Mouse (Mus musculus): ENCODE measurements around the gene Ebna1bp2. TPM values are rescaled to one million over a fixed set of nuclear protein-coding genes. Genes with fewer than 3 reads are reported as not detected.

Gene Ebna1bp2
- polyA plus RNA-seq (2015; fragmentation: Nextera tagmentation; extraction: Ambion mirVana): 148 and 163 TPM in 2 replicates

DNA sequence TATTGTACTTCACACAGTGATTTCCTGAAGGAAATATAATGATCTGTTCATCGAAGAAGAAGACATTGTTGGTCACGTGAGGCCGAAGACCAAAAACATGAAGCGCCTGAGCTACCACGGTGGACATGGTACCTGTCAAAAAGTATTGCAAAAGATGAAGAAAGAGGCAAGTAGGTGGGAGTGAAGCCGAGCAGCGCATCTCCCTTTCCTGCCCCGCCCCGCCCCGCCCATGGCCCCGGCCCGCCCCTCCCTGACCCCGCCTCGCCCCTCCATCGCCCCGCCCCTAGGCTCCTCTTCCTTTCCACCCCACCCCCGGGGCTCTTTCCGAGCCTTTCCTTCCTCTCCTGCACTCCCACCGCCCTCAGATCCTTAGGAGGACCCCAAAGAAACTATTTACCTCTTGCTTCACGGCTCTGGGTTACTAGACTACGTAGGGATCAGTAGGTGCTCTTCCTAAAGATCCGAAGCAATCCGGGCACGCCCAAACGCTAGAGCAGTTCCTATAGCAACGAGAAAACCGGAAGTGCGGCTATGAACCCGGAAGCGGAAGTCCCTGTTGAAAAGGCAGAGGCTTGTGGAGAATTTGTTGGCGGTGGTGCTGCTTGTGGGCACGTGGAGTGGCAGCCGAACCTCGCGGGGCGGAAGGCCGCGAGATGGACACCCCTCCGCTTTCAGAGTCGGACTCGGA, at the start of gene Ebna1bp2, which contains the start of gene Cfap57:
TSS of gene Ebna1bp2 (plus strand) at position 521 of the 688 bp plus-strand sequence.
TSS of gene Cfap57 (minus strand) at position 499 of the 688 bp plus-strand sequence.
- Histone ChIP-seq H3K27ac (peak within 1 kb of the TSS; percentile 54; the same call in 1 of the 2 replicates), H3K36me3 (peaks cover 28% of the 10 kb centered on the region), H3K9me3 (replicated peaks) (no peaks in the 10 kb centered on the region), H3K27me3 (no peaks in the 10 kb centered on the region), H3K4me3 (replicated peaks) (peak within 1 kb of the TSS; percentile 84), H3K4me2 (peak within 1 kb of the TSS; percentile 71), H3K4me1 (peaks cover 11% of the 10 kb centered on the region), H3K9ac (peak within 1 kb of the TSS; percentile 65)
- 1% methylated on average over 40 of the region's 41 CpGs for WGBS
- ATAC-seq (replicated peaks; ENCODE audit: low FRiP score): peak; percentile 93

GRCm38 (mm10) chr4:118571441-118571840, 49.2 kb upstream of the Ebna1bp2 start:
- H3K4me3 ChIP-seq (replicated peaks): no peak overlapping the region
- no peaks in the 10 kb centered on the region for H3K36me3 ChIP-seq
- H3K9ac ChIP-seq: no peak overlapping the region
- peaks cover 9% of the 10 kb centered on the region; the same call in 1 of the 2 replicates for H3K27me3 ChIP-seq
- no peaks in the 10 kb centered on the region for H3K4me1 ChIP-seq
- no peaks in the 10 kb centered on the region for H3K9me3 ChIP-seq (replicated peaks)
- WGBS: 83% methylated on average over 15 of the region's 15 CpGs
- ATAC-seq (replicated peaks; ENCODE audit: low FRiP score): no peak
- no peak overlapping the region for H3K27ac ChIP-seq
- no peak overlapping the region for H3K4me2 ChIP-seq

DNA sequence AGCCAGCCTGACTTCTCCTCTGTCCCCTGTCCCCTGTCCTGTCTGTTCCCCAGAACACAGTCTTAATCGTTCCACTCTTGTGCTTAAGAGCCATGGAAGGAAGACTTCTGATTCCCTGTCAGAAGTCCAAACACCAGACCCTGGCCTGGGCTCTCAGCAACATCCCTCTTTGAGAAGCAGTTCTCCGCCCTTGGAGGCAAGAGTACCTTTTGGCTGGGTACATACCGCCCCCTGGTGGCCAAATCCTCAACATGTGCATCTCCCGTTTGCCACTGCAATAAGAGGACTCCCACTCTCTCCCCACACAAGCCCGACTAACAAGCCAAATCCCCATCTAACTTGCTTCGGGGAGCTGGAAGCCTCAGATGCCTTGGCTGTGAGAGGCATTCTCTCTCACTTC, 44.5 kb upstream of the Ebna1bp2 start:
- Histone ChIP-seq H3K27me3 (peaks cover 17% of the 10 kb centered on the region; the same call in 1 of the 2 replicates), H3K4me3 (replicated peaks) (no peak overlapping the region), H3K4me1 (no peaks in the 10 kb centered on the region), H3K27ac (no peak overlapping the region), H3K9me3 (replicated peaks) (no peaks in the 10 kb centered on the region), H3K9ac (no peak overlapping the region), H3K36me3 (no peaks in the 10 kb centered on the region), H3K4me2 (no peak overlapping the region)
- ATAC-seq (replicated peaks; ENCODE audit: low FRiP score): 0 out of 2 replicates have a peak, but pooled peaks have one; percentile 22
- WGBS: 12% methylated on average over 6 of the region's 6 CpGs

DNA sequence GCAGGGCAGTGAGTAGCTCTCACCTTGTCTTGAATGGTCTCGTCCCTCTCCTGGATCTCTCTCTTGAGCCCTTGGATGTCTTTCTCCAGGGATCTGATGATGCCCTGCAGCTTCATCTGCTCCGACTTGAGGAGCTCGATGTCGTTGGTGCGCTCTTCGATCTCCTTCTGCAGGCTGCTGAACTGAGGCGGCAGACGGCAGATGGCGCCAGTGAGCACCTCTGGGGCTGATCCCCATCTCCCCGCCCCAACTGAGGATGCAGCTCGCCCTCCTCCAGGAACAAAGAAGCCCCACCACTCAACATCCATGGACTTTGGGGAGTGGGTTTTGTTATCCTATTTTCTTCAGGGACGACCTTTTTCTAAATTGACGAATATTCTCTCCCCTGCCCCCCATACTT, 41.3 kb upstream of the Ebna1bp2 start:
- Histone ChIP-seq H3K4me3 (replicated peaks) (no peak overlapping the region), H3K27ac (no peak overlapping the region), H3K9me3 (replicated peaks) (0 out of 2 replicates have a peak, but pooled peaks cover under 1% of the 10 kb centered on the region), H3K4me1 (peaks cover 5% of the 10 kb centered on the region; the same call in 1 of the 2 replicates), H3K4me2 (no peak overlapping the region), H3K36me3 (no peaks in the 10 kb centered on the region), H3K9ac (no peak overlapping the region), H3K27me3 (peaks cover 10% of the 10 kb centered on the region; the same call in 1 of the 2 replicates)
- no peak for ATAC-seq (replicated peaks; ENCODE audit: low FRiP score)
- WGBS: 52% methylated on average over 13 of the region's 13 CpGs

- no peak for ATAC-seq (replicated peaks; ENCODE audit: low FRiP score)
- no peak overlapping the region for H3K4me3 ChIP-seq (replicated peaks)
- H3K9ac ChIP-seq: no peak overlapping the region
Observed at GRCm38 (mm10) chr4:118581508-118581907, 39.1 kb upstream of the Ebna1bp2 start.

DNA sequence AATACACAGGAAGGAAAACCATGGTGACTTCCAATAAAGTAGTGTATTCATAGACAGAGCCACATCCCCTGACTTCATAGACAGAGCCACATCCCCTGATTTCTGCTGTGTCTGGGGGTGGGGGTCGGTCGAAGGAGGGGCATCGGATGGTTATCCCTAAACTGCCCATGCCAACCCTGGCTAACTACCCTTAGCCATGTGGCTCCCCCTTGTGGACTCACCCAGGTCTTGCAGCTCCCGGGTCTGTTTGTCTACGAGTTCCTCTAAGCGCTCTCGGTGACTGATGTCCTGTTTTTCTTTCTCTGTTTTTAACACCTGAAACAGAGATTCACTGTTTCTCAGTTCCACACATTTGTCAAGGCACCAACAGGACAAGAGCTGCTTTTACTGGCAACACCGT, 38.0 kb upstream of the Ebna1bp2 start:
- 97% methylated on average over 8 of the region's 8 CpGs for WGBS
- H3K27me3 ChIP-seq: 0 out of 2 replicates have a peak, but pooled peaks cover 3% of the 10 kb centered on the region
- peaks cover 9% of the 10 kb centered on the region; the same call in 1 of the 2 replicates for H3K4me1 ChIP-seq
- H3K4me3 ChIP-seq (replicated peaks): no peak overlapping the region
- no peak for ATAC-seq (replicated peaks; ENCODE audit: low FRiP score)
- H3K27ac ChIP-seq: no peak overlapping the region
- no peaks in the 10 kb centered on the region for H3K36me3 ChIP-seq
- H3K9me3 ChIP-seq (replicated peaks): 0 out of 2 replicates have a peak, but pooled peaks cover 4% of the 10 kb centered on the region
- H3K9ac ChIP-seq: no peak overlapping the region
- H3K4me2 ChIP-seq: no peak overlapping the region

More at GRCm38 (mm10) chr4:118581508-118581907, 39.1 kb upstream of the Ebna1bp2 start:
- Histone ChIP-seq H3K4me2 (no peak overlapping the region), H3K9me3 (replicated peaks) (0 out of 2 replicates have a peak, but pooled peaks cover 4% of the 10 kb centered on the region), H3K36me3 (no peaks in the 10 kb centered on the region), H3K27ac (no peak overlapping the region), H3K4me1 (peaks cover 5% of the 10 kb centered on the region; the same call in 1 of the 2 replicates), H3K27me3 (peaks cover 8% of the 10 kb centered on the region; the same call in 1 of the 2 replicates)
- 38% methylated on average over 11 of the region's 11 CpGs for WGBS

DNA sequence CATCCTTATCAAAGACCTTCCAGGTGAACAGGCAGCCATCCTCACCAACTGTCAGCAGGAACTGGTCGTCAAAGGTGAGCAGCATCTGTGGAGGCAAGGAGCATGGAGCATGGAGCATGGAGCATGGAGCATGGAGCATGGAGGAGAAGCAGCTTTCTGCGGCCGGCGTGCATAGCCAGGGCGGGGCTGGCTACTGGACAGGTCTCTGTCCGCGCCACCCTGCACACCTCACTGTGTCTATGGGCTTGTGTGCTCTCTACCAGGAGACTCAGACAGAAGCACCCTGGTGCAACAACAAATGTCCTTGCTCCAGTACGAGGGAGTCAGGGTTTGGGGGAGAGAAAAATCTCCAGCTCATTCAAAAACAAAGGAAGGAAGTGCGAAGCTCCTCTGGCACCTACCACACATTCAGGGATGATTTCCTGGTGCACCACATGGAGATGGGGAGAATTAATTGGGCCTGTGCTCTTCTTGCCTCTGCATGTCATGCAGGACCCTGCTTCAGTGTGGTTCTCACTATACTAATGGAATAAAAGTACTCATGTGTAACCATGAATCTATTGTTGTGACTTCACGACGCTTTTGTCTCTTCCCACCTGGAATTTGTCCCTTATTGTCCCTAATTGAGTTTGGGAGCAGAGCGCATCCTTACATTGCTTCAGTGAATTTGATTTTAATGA, 31.4 kb upstream of the Ebna1bp2 start:
- Histone ChIP-seq H3K27me3 (0 out of 2 replicates have a peak, but pooled peaks cover 2% of the 10 kb centered on the region), H3K4me1 (peaks cover 10% of the 10 kb centered on the region), H3K4me3 (replicated peaks) (no peak overlapping the region), H3K27ac (no peak overlapping the region), H3K36me3 (no peaks in the 10 kb centered on the region), H3K9me3 (replicated peaks) (0 out of 2 replicates have a peak, but pooled peaks cover 4% of the 10 kb centered on the region), H3K4me2 (no peak overlapping the region), H3K9ac (no peak overlapping the region)
- 62% methylated on average over 12 of the region's 12 CpGs for WGBS
- no peak for ATAC-seq (replicated peaks; ENCODE audit: low FRiP score)

GRCm38 (mm10) chr4:118589733-118590130, 30.9 kb upstream of the Ebna1bp2 start:
- H3K4me3 ChIP-seq (replicated peaks): no peak overlapping the region
- H3K9me3 ChIP-seq (replicated peaks): no peaks in the 10 kb centered on the region
- H3K36me3 ChIP-seq: no peaks in the 10 kb centered on the region
- no peak for ATAC-seq (replicated peaks; ENCODE audit: low FRiP score)
- peaks cover 10% of the 10 kb centered on the region for H3K4me1 ChIP-seq
- H3K4me2 ChIP-seq: no peak overlapping the region
- no peak overlapping the region for H3K9ac ChIP-seq
- H3K27ac ChIP-seq: no peak overlapping the region
- H3K27me3 ChIP-seq: 0 out of 2 replicates have a peak, but pooled peaks cover 2% of the 10 kb centered on the region
- 8% methylated on average over 7 of the region's 7 CpGs for WGBS

DNA sequence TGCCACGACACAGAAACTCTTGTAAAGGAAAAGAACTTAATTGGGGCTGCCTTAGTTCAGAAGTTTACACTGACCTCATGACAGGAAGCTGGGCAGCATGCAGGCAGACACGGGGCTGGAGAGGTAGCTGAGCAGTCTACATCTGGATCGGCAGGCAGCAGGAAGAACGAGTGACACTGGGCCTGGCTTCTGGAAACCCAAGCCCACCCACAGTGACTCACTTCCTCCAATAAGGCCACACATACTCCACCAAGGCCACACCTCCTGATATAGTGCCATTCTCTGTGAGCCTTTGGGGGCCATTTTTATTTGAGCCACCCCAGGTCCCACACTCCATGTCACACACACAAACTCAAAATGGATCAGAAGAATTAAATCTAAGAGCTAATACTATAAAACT, 16.5 kb upstream of the Ebna1bp2 start:
- H3K36me3 ChIP-seq: no peaks in the 10 kb centered on the region
- H3K4me3 ChIP-seq (replicated peaks): no peak overlapping the region
- no peaks in the 10 kb centered on the region for H3K4me1 ChIP-seq
- H3K27ac ChIP-seq: no peak overlapping the region
- ATAC-seq (replicated peaks; ENCODE audit: low FRiP score): no peak
- no peaks in the 10 kb centered on the region for H3K27me3 ChIP-seq
- 46% methylated on average over 4 of the region's 4 CpGs for WGBS
- no peak overlapping the region for H3K9ac ChIP-seq
- no peaks in the 10 kb centered on the region for H3K9me3 ChIP-seq (replicated peaks)
- H3K4me2 ChIP-seq: no peak overlapping the region

DNA sequence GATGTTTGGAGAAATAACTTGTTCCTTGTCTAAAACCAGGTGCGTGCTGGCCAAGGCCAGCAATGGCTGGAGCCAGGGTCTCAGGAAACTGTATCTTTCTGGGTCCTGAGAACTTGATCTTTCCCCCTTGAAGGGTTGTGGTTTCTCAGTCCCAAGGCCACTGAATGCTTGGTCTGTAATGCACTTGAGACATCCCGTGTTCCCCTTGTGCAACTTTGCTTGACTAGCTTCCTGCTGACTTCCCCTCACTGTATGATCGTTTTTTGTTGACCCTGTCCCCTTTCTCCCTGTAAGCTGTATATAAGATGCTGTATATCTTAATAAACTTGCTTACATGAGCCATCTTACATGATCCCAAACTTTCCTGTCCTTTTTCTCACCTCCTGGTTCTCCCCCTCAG, 10.8 kb upstream of the Ebna1bp2 start:
- no peaks in the 10 kb centered on the region for H3K36me3 ChIP-seq
- H3K4me3 ChIP-seq (replicated peaks): no peak overlapping the region
- no peak overlapping the region for H3K27ac ChIP-seq
- 0 out of 2 replicates have a peak, but pooled peaks cover 7% of the 10 kb centered on the region for H3K27me3 ChIP-seq
- no peak for ATAC-seq (replicated peaks; ENCODE audit: low FRiP score)
- H3K9me3 ChIP-seq (replicated peaks): no peaks in the 10 kb centered on the region
- H3K4me2 ChIP-seq: no peak overlapping the region
- 59% methylated on average over 3 of the region's 3 CpGs for WGBS
- H3K9ac ChIP-seq: no peak overlapping the region
- no peaks in the 10 kb centered on the region for H3K4me1 ChIP-seq

DNA sequence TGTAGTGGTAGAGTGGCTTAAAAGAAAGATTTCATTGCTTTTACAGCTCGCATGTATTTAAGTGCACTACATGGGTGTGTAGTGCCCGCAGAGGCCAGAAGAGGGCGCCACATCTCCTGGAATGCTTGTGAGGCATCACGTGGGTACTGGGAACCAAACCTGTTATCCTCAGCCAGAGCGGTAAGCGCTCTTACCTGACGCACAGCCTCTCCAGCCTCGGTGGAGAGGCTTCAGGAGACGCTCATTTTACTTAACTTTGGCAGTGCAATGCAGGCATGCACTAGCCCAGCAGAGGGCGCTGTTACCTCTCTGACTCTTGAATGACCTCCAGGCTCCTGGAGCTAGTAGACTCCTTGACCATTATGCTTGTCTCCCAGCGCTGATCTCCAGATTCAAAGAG, 8.0 kb upstream of the Ebna1bp2 start:
- no peak for ATAC-seq (replicated peaks; ENCODE audit: low FRiP score)
- Histone ChIP-seq H3K9ac (no peak overlapping the region), H3K9me3 (replicated peaks) (no peaks in the 10 kb centered on the region), H3K27ac (no peak overlapping the region), H3K4me2 (no peak overlapping the region), H3K27me3 (0 out of 2 replicates have a peak, but pooled peaks cover 7% of the 10 kb centered on the region), H3K4me1 (no peaks in the 10 kb centered on the region), H3K36me3 (no peaks in the 10 kb centered on the region), H3K4me3 (replicated peaks) (no peak overlapping the region)
- WGBS: 28% methylated on average over 11 of the region's 11 CpGs

DNA sequence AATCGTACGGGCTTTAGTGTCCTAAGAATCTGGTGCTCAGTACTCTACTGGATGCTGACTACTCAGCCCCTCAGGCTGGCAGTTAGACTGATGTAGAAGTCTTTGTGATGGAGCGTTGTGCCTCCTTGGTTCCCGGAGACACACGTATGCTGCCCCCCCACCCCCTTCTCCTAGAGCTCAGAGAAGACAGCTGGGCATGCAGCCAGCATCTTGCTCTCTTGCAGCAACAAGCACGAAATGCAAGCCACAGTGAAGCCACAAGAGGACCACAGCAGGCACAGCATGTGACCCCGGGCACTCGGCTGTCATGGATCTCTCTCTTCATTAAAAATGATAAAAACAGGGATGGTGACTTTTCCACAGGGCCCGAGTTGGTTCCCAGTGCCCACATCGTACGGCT, 5.2 kb upstream of the Ebna1bp2 start:
- H3K9ac ChIP-seq: no peak overlapping the region
- no peak for ATAC-seq (replicated peaks; ENCODE audit: low FRiP score)
- no peaks in the 10 kb centered on the region for H3K9me3 ChIP-seq (replicated peaks)
- no peak overlapping the region for H3K4me3 ChIP-seq (replicated peaks)
- no peak overlapping the region for H3K27ac ChIP-seq
- H3K27me3 ChIP-seq: 0 out of 2 replicates have a peak, but pooled peaks cover 1% of the 10 kb centered on the region
- 84% methylated on average over 11 of the region's 11 CpGs for WGBS
- H3K4me2 ChIP-seq: no peak overlapping the region
- no peaks in the 10 kb centered on the region for H3K4me1 ChIP-seq
- H3K36me3 ChIP-seq: no peaks in the 10 kb centered on the region
